Mouse (Mus musculus): ENCODE data around the gene Troap. TPM values are rescaled to one million over a fixed set of nuclear protein-coding genes. Genes with fewer than 3 reads are reported as not detected.

The Troap gene
- polyA plus RNA-seq, 1 experiment from 2014 or later: 27.1 TPM

DNA sequence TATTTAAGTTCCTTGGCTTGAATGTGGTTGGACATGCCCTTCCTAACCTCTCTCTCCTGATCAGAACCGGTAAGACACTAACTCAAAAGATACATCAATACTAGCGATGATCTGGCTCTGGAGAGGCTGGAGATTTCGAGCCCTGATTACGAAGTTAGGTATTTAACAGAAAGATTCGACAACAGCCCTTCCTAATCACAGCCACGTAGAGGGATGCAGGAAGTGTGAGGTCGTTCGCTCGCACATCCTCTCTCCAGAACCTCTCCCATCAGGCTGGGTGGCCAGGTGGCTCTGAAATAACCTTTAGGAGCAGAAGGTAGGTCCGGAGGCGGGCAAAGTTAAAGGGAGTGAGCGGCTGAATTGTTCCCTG is 51.3 kb downstream of the Troap start, which contains the start of gene Spats2:
Spats2 (plus strand) TSS at position 206 of the 370 bp plus-strand sequence.
- peaks cover 25% of the 10 kb centered on the region for H3K4me1 ChIP-seq
- H3K27me3 ChIP-seq: no peaks in the 10 kb centered on the region
- H3K4me2 ChIP-seq (replicated peaks): peak within 1 kb of the TSS; percentile 84
- H3K9ac ChIP-seq: peak within 1 kb of the TSS; percentile 92
- ATAC-seq (ENCODE audit: insufficient number of reproducible peaks, low FRiP score, low TSS enrichment, low read depth): no peak; the same call in 1 of the 2 replicates
- H3K4me3 ChIP-seq (replicated peaks): peak within 1 kb of the TSS; percentile 79
- peak within 1 kb of the TSS; percentile 93 for H3K27ac ChIP-seq (replicated peaks)
- no peaks in the 10 kb centered on the region for H3K9me3 ChIP-seq (replicated peaks)
- WGBS: 1% methylated on average over 12 of the region's 12 CpGs
- H3K36me3 ChIP-seq: no peaks in the 10 kb centered on the region

DNA sequence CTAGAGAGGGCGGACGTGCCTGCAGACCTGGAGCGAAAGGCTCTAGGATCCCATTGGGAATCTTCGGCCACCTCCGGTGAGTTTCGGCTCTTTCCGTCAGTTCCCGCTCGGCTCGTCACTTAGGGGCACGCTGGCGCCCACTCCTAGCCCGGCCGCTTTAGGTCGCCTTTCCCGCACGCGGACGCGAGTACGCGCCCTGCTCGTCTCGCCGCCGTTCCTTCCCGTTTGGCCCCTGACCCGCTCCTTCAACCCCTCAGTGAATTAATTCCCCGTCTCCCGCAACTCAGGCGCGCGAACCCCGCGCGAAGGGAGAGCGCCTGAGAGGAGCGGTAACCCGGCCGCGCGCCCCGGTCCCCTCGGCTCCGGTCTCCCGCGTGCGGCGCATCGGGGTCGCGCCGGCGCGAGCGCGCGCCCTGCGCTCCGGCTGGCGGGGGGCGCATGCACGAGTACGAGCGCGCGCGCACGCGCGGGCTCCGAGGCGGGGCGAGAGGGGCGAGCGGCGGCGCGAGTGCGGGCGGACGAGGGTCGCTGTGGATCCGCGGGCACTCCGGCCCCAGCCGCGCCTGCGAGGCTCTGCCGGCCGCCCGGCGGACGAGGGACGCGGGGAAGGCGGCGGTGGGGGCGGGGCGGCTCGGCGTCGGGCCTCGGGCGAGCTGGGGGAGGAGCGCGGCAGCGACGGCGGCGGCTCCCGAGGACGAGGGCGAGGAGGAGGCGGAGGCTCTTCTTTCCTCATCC is 51.9 kb downstream of the Troap start:
- Histone ChIP-seq H3K27ac (replicated peaks) (peak overlapping the region; percentile 93), H3K4me1 (peaks cover 28% of the 10 kb centered on the region), H3K4me3 (replicated peaks) (peak overlapping the region; percentile 79), H3K9ac (peak overlapping the region; percentile 92), H3K4me2 (replicated peaks) (peak overlapping the region; percentile 84), H3K36me3 (no peaks in the 10 kb centered on the region), H3K27me3 (no peaks in the 10 kb centered on the region), H3K9me3 (replicated peaks) (no peaks in the 10 kb centered on the region)
- WGBS: under 1% methylated on average over 114 of the region's 115 CpGs
- ATAC-seq (ENCODE audit: insufficient number of reproducible peaks, low FRiP score, low TSS enrichment, low read depth): peak; percentile 86

DNA sequence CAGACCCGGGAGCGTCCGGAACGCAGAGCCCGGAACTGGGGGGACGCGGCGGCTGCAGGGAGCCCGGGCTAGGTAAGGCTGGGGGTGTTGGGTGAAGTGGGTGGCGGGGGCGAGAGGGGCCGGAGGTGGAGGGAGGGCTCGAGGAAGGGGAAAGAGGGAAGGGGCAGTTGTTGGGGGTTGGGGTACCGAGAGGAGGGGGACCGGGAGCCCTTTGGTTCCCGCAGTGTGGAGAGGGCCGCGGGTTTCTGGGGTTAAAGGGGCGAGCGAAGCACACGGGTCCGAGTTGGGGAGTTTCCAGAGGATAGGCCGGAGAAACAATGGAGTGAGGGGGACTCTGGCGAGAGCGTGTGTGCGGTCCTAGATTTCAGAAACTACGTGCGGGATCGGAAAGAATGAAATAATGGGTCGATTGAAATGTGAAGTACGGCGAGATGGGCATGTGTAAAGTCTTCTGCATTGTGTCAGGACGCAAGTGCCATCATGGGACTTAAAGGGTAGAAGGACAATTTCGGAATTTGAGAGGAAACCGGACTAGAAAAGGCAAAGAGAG is 52.5 kb downstream of the Troap start:
- Histone ChIP-seq H3K9ac (peak overlapping the region; percentile 92), H3K27ac (replicated peaks) (peak overlapping the region; percentile 93), H3K4me2 (replicated peaks) (peak overlapping the region; percentile 84), H3K4me3 (replicated peaks) (peak overlapping the region; percentile 79), H3K27me3 (no peaks in the 10 kb centered on the region), H3K4me1 (peaks cover 28% of the 10 kb centered on the region), H3K36me3 (no peaks in the 10 kb centered on the region), H3K9me3 (replicated peaks) (no peaks in the 10 kb centered on the region)
- WGBS: under 1% methylated on average over 31 of the region's 35 CpGs
- ATAC-seq (ENCODE audit: insufficient number of reproducible peaks, low FRiP score, low TSS enrichment, low read depth): no peak

DNA sequence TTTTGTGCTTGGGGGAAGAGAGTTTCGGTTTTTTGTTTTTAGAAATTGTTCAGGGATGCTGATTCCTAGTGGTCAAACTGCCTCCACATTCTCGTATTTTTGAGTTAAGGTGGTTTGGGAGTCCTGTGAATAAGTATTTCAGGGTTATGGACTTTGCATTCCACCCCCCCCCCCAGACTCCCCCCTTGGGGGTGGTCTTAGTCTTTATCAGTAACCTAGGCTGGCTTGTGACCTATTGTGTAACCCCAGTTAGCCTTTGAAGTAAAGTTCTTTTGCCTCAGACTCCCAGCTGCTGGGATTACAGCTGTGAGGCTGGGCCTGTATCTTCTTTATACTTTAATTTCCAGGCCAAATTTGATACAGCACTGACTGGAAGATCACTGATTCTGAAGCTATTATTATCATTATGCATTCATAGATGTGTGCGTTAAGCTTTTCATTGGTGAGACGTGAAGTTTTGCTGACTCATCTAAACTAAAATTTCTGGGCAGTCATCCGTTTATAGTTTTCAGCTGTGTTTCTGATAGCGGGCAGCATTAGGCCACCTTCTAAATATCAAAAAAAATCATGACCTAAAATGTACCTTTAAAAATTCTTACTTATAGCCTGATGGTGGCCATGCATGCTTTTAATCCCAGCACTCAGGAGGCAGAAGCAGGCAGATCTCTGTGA is 53.6 kb downstream of the Troap start:
- 61% methylated on average over 6 of the region's 6 CpGs for WGBS
- peaks cover 28% of the 10 kb centered on the region for H3K4me1 ChIP-seq
- H3K9ac ChIP-seq: no peak overlapping the region
- no peaks in the 10 kb centered on the region for H3K36me3 ChIP-seq
- ATAC-seq (ENCODE audit: insufficient number of reproducible peaks, low FRiP score, low TSS enrichment, low read depth): no peak
- no peak overlapping the region for H3K27ac ChIP-seq (replicated peaks)
- H3K9me3 ChIP-seq (replicated peaks): no peaks in the 10 kb centered on the region
- H3K4me2 ChIP-seq (replicated peaks): peak overlapping the region; percentile 84
- H3K27me3 ChIP-seq: no peaks in the 10 kb centered on the region
- H3K4me3 ChIP-seq (replicated peaks): peak overlapping the region; percentile 79

DNA sequence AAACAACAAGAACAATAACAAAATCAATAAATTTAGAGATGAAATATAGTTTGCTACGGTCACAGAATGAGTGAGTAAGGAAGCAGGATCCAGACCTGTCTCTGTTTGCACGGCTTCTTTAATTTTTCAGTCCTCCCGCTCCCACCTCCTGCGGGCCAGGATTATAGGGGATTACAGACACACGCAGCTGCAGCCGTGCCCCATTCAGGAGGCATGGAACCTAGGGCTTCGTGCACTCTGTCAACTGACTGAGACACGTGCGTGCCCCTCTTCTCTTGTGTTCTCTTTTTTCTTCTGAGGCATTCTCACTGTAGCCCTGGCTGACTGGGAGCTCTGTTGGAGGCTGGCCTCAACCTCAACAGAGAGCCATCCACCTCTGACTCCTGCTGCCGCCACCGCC is 55.1 kb downstream of the Troap start:
- no peaks in the 10 kb centered on the region for H3K27me3 ChIP-seq
- H3K36me3 ChIP-seq: no peaks in the 10 kb centered on the region
- peak overlapping the region; percentile 52 for H3K27ac ChIP-seq (replicated peaks)
- H3K4me1 ChIP-seq: peaks cover 28% of the 10 kb centered on the region
- no peak overlapping the region for H3K4me3 ChIP-seq (replicated peaks)
- no peak overlapping the region for H3K9ac ChIP-seq
- no peak overlapping the region for H3K4me2 ChIP-seq (replicated peaks)
- 42% methylated on average over 11 of the region's 11 CpGs for WGBS
- no peaks in the 10 kb centered on the region for H3K9me3 ChIP-seq (replicated peaks)
- ATAC-seq (ENCODE audit: insufficient number of reproducible peaks, low FRiP score, low TSS enrichment, low read depth): no peak

DNA sequence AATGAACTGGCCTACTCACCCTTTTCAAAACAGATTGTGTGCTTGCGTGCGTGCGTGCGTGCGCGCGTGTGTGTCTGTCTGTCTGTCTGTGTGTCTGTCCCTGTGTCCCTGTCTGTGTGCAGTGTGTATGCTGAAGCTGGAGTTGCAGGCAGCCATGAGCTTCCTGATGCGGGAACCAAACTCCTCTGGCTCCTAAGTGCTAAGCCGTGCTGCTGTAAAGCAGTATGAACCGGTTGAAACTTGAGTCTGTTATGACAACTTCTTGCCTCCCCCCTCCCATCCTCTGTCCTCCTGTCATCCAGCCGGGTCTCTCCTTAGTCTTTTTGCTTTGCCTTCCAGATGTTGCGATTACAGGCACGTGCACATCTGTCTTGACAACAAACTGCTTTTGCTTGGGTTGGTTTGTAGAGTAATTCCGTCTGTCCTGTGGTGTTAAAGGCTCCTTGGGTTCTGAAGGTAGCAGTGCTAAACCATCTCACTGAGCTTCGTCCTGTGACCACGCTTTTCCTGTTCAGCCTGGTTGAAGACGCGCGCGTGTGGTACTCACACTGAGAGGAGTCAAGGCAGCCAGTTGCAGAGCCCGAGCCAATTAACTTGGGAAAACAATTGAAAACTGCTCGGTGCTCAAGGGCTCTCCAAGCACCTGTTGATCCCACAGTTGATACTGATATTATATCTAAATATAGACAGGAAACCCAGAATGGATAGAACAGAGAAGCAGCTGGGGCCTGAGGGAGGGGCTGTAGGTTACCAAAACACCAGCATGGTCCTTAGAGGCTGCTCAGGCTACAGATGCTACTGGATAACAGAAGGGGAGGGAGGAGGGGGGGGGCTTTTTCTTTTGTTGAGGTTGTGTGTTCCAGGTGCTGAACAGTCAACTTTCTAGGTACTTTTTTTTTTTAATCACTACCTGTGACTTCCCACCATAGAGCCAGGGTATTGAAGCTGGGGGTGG is 55.9 kb downstream of the Troap start:
- Histone ChIP-seq H3K36me3 (no peaks in the 10 kb centered on the region), H3K9me3 (replicated peaks) (no peaks in the 10 kb centered on the region), H3K4me2 (replicated peaks) (no peak overlapping the region), H3K27me3 (no peaks in the 10 kb centered on the region), H3K9ac (no peak overlapping the region), H3K4me3 (replicated peaks) (no peak overlapping the region), H3K27ac (replicated peaks) (peak overlapping the region; percentile 52), H3K4me1 (peaks cover 28% of the 10 kb centered on the region)
- WGBS: 43% methylated on average over 22 of the region's 22 CpGs
- 0 out of 2 replicates have a peak, but pooled peaks have one; percentile 6 for ATAC-seq (ENCODE audit: insufficient number of reproducible peaks, low FRiP score, low TSS enrichment, low read depth)

Small RNA genes within 50 kb of the gene (microRNA-seq; reads per million reads assigned to microRNA genes)
- gene Mir6960 (ENCODE audit: borderline number of aligned reads): not detected

Other genes with a start within 250 kb of the Troap start
- gene Prkag1, start 243.1 kb upstream of the Troap start, polyA plus RNA-seq (2015; fragmentation: Nextera tagmentation; extraction: Ambion mirVana): 90.5 and 91.9 TPM in 2 replicates
- gene Kmt2d, start 203.4 kb upstream of the Troap start, polyA plus RNA-seq (2015; fragmentation: Nextera tagmentation; extraction: Ambion mirVana): 14.1 and 14.9 TPM in 2 replicates
- 13.2 and 17.3 TPM in 2 replicates for gene Rhebl1, start 180.0 kb upstream of the Troap start, polyA plus RNA-seq (2015; fragmentation: Nextera tagmentation; extraction: Ambion mirVana)
- gene Dhh, start 176.0 kb upstream of the Troap start, polyA plus RNA-seq (2015; fragmentation: Nextera tagmentation; extraction: Ambion mirVana): 1.7 and 2.4 TPM in 2 replicates
- gene Lmbr1l, start 156.3 kb upstream of the Troap start, polyA plus RNA-seq (2015; fragmentation: Nextera tagmentation; extraction: Ambion mirVana): 21.7 and 22.0 TPM in 2 replicates
- 1,427 and 1,514 TPM in 2 replicates for gene Tuba1b, start 140.0 kb upstream of the Troap start, polyA plus RNA-seq (2015; fragmentation: Nextera tagmentation; extraction: Ambion mirVana)
- gene Gm49450, start 121.0 kb upstream of the Troap start, polyA plus RNA-seq (2015; fragmentation: Nextera tagmentation; extraction: Ambion mirVana): not detected in 2 replicates
- gene Tuba1a, start 120.9 kb upstream of the Troap start, polyA plus RNA-seq (2015; fragmentation: Nextera tagmentation; extraction: Ambion mirVana): 1,473 and 1,543 TPM in 2 replicates
- 131 and 134 TPM in 2 replicates for gene Tuba1c, start 44.7 kb upstream of the Troap start, polyA plus RNA-seq (2015; fragmentation: Nextera tagmentation; extraction: Ambion mirVana)
- gene Prph, start 19.4 kb upstream of the Troap start, polyA plus RNA-seq (2015; fragmentation: Nextera tagmentation; extraction: Ambion mirVana): 8.8 and 9.9 TPM in 2 replicates
- 0.17 TPM in 1 of 2 replicates, not detected in the other for gene C1ql4, start 13.2 kb downstream of the Troap start, polyA plus RNA-seq (2015; fragmentation: Nextera tagmentation; extraction: Ambion mirVana)
- gene Dnajc22, start 18.6 kb downstream of the Troap start, polyA plus RNA-seq (2015; fragmentation: Nextera tagmentation; extraction: Ambion mirVana): 0.28 and 0.64 TPM in 2 replicates
- gene Spats2, start 51.3 kb downstream of the Troap start, polyA plus RNA-seq (2015; fragmentation: Nextera tagmentation; extraction: Ambion mirVana): 36.7 and 37.0 TPM in 2 replicates
- 1.3 and 2.2 TPM in 2 replicates for gene Kcnh3, start 150.3 kb downstream of the Troap start, polyA plus RNA-seq (2015; fragmentation: Nextera tagmentation; extraction: Ambion mirVana)
- 119 and 125 TPM in 2 replicates for gene Mcrs1, start 177.4 kb downstream of the Troap start, polyA plus RNA-seq (2015; fragmentation: Nextera tagmentation; extraction: Ambion mirVana)
- 57.5 and 64.2 TPM in 2 replicates for gene Prpf40b, start 220.5 kb downstream of the Troap start, polyA plus RNA-seq (2015; fragmentation: Nextera tagmentation; extraction: Ambion mirVana)
- 0.14 and 0.27 TPM in 2 replicates for gene Fam186b, start 221.3 kb downstream of the Troap start, polyA plus RNA-seq (2015; fragmentation: Nextera tagmentation; extraction: Ambion mirVana)